Mouse (Mus musculus): ENCODE results near the gene Itgb1bp1. TPM values are rescaled to one million over a fixed set of nuclear protein-coding genes. Genes with fewer than 3 reads are reported as not detected.

The Itgb1bp1 gene
- 50.9 and 53.2 TPM in 2 replicates for polyA plus RNA-seq (2015; fragmentation: Nextera tagmentation; extraction: Ambion mirVana)

DNA sequence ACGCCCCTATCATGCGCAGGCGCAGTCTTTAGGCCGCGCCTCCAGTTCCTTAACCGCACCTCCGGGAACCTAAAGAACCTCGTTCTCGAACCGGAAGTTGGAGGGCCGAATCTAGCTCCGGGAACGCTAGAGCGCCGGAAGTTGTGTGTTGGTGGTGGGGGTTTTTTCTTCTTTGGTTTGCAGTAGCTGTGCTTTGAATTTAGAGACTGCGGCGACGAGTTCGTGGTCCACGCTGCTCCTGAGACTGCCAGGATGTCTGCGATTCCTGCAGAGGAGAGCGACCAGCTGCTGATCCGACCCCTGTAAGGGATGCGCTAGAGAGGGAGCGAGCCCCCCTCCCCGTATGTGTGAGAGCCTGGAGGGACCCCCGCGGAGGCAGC, at the start of gene Itgb1bp1:
Gene Itgb1bp1, minus strand, starts transcription at position 42 of the 380 bp plus-strand sequence.
- H3K27me3 ChIP-seq: no peaks in the 10 kb centered on the region
- H3K4me1 ChIP-seq: peaks cover 19% of the 10 kb centered on the region
- peak within 1 kb of the TSS; percentile 93 for H3K9ac ChIP-seq
- H3K9me3 ChIP-seq: no peaks in the 10 kb centered on the region
- peaks cover 19% of the 10 kb centered on the region for H3K36me3 ChIP-seq
- ATAC-seq (ENCODE audit: insufficient number of reproducible peaks, insufficient read depth, low FRiP score, low TSS enrichment, low read depth): peak; percentile 95
- peak within 1 kb of the TSS; percentile 96 for H3K27ac ChIP-seq
- under 1% methylated on average over 28 of the region's 28 CpGs for WGBS
- peak within 1 kb of the TSS; percentile 83 for H3K4me3 ChIP-seq
- H3K4me2 ChIP-seq: peak within 1 kb of the TSS; percentile 76

DNA sequence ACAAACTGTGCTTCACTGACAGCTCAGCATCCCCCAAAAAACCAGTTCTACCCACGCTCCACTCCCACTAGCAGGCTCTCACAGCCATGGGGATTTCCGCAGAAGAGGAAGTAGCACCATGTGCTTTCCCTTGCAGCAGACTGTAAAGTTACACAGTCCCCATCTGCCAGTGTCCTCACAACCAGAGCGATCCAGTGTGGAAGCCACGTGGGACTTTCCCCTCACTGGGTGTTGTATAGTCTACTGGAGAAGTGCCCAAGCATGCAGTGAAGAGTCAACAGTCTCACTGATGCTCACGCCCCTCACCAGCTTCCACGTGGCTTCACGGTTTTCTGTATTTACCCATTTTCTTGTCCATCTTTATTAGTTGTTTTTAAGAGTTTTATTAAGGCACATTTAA, 49.8 kb upstream of the Itgb1bp1 start:
- no peak overlapping the region for H3K4me3 ChIP-seq
- no peak overlapping the region for H3K9ac ChIP-seq
- H3K9me3 ChIP-seq: no peaks in the 10 kb centered on the region
- peaks cover 83% of the 10 kb centered on the region for H3K36me3 ChIP-seq
- H3K4me2 ChIP-seq: no peak overlapping the region
- no peaks in the 10 kb centered on the region for H3K4me1 ChIP-seq
- WGBS: 92% methylated on average over 7 of the region's 7 CpGs
- no peak for ATAC-seq (ENCODE audit: insufficient number of reproducible peaks, insufficient read depth, low FRiP score, low TSS enrichment, low read depth)
- no peak overlapping the region for H3K27ac ChIP-seq
- H3K27me3 ChIP-seq: no peaks in the 10 kb centered on the region

- no peaks in the 10 kb centered on the region for H3K9me3 ChIP-seq
- no peak overlapping the region for H3K9ac ChIP-seq
- no peak for ATAC-seq (ENCODE audit: insufficient number of reproducible peaks, insufficient read depth, low FRiP score, low TSS enrichment, low read depth)
- H3K36me3 ChIP-seq: peaks cover 80% of the 10 kb centered on the region
- no peak overlapping the region for H3K27ac ChIP-seq
- WGBS: 93% methylated on average over 5 of the region's 5 CpGs
- H3K4me3 ChIP-seq: no peak overlapping the region
- no peaks in the 10 kb centered on the region for H3K4me1 ChIP-seq
- no peak overlapping the region for H3K4me2 ChIP-seq
- no peaks in the 10 kb centered on the region for H3K27me3 ChIP-seq
Observed at GRCm38 (mm10) chr12:21333766-21334165, 47.7 kb upstream of the Itgb1bp1 start.

- Histone ChIP-seq H3K36me3 (peaks cover 80% of the 10 kb centered on the region), H3K9ac (no peak overlapping the region), H3K27ac (no peak overlapping the region), H3K4me2 (no peak overlapping the region), H3K9me3 (no peaks in the 10 kb centered on the region), H3K27me3 (no peaks in the 10 kb centered on the region), H3K4me1 (no peaks in the 10 kb centered on the region), H3K4me3 (no peak overlapping the region)
- ATAC-seq (ENCODE audit: insufficient number of reproducible peaks, insufficient read depth, low FRiP score, low TSS enrichment, low read depth): no peak
- 95% methylated on average over 7 of the region's 7 CpGs for WGBS
Observed at GRCm38 (mm10) chr12:21333021-21333420, 46.9 kb upstream of the Itgb1bp1 start.

DNA sequence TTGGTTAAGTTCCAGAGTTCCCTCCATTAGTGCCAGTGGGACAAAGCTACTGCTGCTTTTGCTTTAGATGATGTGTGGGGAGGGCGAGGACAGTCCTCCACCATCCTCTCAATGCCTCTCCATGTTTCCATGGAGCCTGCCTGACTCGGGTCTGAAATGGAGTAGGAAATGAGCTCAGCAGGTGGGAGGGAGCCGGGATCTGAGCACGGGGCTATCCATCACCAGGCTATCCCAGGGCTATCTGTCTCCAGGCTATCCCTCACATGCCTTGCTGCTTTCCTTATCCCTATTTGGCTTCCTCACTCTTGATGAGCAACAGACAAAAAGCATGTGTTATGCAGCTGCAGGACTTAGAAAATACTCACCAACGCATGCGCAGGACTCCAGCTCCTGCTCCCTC, 45.6 kb upstream of the Itgb1bp1 start:
- H3K36me3 ChIP-seq: peaks cover 87% of the 10 kb centered on the region
- H3K4me3 ChIP-seq: no peak overlapping the region
- no peaks in the 10 kb centered on the region for H3K27me3 ChIP-seq
- WGBS: 81% methylated on average over 6 of the region's 6 CpGs
- ATAC-seq (ENCODE audit: insufficient number of reproducible peaks, insufficient read depth, low FRiP score, low TSS enrichment, low read depth): no peak
- no peaks in the 10 kb centered on the region for H3K9me3 ChIP-seq
- H3K4me1 ChIP-seq: no peaks in the 10 kb centered on the region
- no peak overlapping the region for H3K4me2 ChIP-seq
- H3K27ac ChIP-seq: no peak overlapping the region
- no peak overlapping the region for H3K9ac ChIP-seq

- ATAC-seq (ENCODE audit: insufficient number of reproducible peaks, insufficient read depth, low FRiP score, low TSS enrichment, low read depth): no peak
- Histone ChIP-seq H3K27me3 (no peaks in the 10 kb centered on the region), H3K9ac (no peak overlapping the region), H3K36me3 (peaks cover 87% of the 10 kb centered on the region), H3K4me1 (no peaks in the 10 kb centered on the region), H3K27ac (no peak overlapping the region), H3K9me3 (no peaks in the 10 kb centered on the region), H3K4me2 (no peak overlapping the region), H3K4me3 (no peak overlapping the region)
- 87% methylated on average over 10 of the region's 10 CpGs for WGBS
Observed at GRCm38 (mm10) chr12:21330961-21331576, 45.0 kb upstream of the Itgb1bp1 start.

GRCm38 (mm10) chr12:21329661-21330400, 43.7 kb upstream of the Itgb1bp1 start:
- H3K4me1 ChIP-seq: no peaks in the 10 kb centered on the region
- peaks cover 88% of the 10 kb centered on the region for H3K36me3 ChIP-seq
- whole genome bisulfite sequencing: 90% methylated on average over 9 of the region's 9 CpGs
- no peak for ATAC-seq (ENCODE audit: insufficient number of reproducible peaks, insufficient read depth, low FRiP score, low TSS enrichment, low read depth)
- H3K4me3 ChIP-seq: no peak overlapping the region
- H3K27ac ChIP-seq: no peak overlapping the region
- no peaks in the 10 kb centered on the region for H3K9me3 ChIP-seq
- H3K27me3 ChIP-seq: no peaks in the 10 kb centered on the region
- no peak overlapping the region for H3K9ac ChIP-seq
- no peak overlapping the region for H3K4me2 ChIP-seq

DNA sequence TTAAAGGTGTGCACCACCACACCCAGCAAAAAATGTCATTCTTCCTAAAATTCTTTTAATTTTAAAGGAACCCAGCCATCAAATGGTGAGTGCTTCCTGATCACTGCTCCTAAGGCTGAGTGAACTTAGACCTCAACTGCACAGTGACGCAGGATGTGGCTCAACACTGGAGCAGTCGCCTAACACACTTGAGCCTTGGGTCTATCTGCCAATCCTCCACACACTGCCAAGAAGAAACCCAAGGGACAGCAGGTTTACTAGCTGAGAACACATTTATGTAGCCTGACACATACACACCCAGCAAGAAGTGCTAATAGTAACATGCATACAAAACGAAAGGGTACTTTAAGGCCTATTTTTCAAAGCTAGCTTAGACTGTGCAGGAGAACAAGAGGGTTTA, 40.2 kb upstream of the Itgb1bp1 start:
- Histone ChIP-seq H3K4me1 (no peaks in the 10 kb centered on the region), H3K9ac (no peak overlapping the region), H3K27ac (no peak overlapping the region), H3K4me3 (no peak overlapping the region), H3K27me3 (no peaks in the 10 kb centered on the region), H3K36me3 (peaks cover 82% of the 10 kb centered on the region), H3K9me3 (no peaks in the 10 kb centered on the region), H3K4me2 (no peak overlapping the region)
- ATAC-seq (ENCODE audit: insufficient number of reproducible peaks, insufficient read depth, low FRiP score, low TSS enrichment, low read depth): no peak
- 93% methylated on average over 3 of the region's 3 CpGs for whole genome bisulfite sequencing

DNA sequence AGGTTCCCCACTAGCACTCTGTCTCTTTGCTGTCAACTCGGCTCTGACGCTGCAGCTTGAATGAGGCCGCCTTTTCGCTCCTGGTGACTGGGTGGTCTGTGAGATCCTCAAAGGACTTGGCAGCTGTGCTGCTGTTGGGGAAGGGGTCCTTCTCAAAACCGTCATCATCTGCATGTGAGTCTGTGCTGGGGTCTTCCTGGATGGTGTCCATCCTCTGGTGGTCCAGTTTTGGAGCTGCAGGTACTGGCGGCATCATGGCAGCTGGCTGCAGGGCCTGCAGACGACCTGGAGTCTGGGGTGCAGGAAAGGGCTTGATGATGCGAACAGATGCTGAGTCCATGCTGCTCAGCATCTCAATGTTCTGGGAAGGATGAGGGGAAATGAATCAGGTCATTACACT, 39.2 kb upstream of the Itgb1bp1 start:
- ATAC-seq (ENCODE audit: insufficient number of reproducible peaks, insufficient read depth, low FRiP score, low TSS enrichment, low read depth): no peak
- H3K9ac ChIP-seq: no peak overlapping the region
- peaks cover 84% of the 10 kb centered on the region for H3K36me3 ChIP-seq
- no peaks in the 10 kb centered on the region for H3K27me3 ChIP-seq
- no peak overlapping the region for H3K4me2 ChIP-seq
- 87% methylated on average over 8 of the region's 8 CpGs for WGBS
- no peak overlapping the region for H3K4me3 ChIP-seq
- no peaks in the 10 kb centered on the region for H3K4me1 ChIP-seq
- no peak overlapping the region for H3K27ac ChIP-seq
- H3K9me3 ChIP-seq: no peaks in the 10 kb centered on the region

DNA sequence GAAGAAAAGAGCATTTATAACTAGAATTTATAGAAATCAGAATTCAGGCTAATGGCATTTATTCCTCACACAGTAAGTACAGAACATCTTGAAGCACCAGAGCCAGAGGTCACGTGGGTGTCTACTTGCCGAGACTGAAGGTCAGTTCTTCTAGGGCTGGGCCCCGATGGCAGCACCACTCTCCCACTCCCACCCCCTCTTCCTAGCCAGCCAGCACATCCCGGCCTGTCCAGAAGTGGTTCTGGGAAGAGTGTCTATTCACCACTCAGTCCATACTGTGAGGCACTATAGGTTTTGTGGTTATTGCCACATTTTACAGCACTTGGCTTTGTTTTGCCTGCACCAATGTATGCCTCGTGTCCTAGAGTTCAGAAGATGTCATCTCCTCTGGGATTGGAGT, 38.0 kb upstream of the Itgb1bp1 start:
- Histone ChIP-seq H3K4me2 (no peak overlapping the region), H3K9me3 (no peaks in the 10 kb centered on the region), H3K9ac (no peak overlapping the region), H3K4me1 (no peaks in the 10 kb centered on the region), H3K27ac (no peak overlapping the region), H3K36me3 (peaks cover 79% of the 10 kb centered on the region), H3K4me3 (no peak overlapping the region), H3K27me3 (no peaks in the 10 kb centered on the region)
- ATAC-seq (ENCODE audit: insufficient number of reproducible peaks, insufficient read depth, low FRiP score, low TSS enrichment, low read depth): no peak
- 84% methylated on average over 5 of the region's 5 CpGs for whole genome bisulfite sequencing

- Histone ChIP-seq H3K4me2 (no peak overlapping the region), H3K4me1 (no peaks in the 10 kb centered on the region), H3K36me3 (peaks cover 77% of the 10 kb centered on the region), H3K27me3 (no peaks in the 10 kb centered on the region), H3K9ac (no peak overlapping the region), H3K4me3 (no peak overlapping the region), H3K27ac (no peak overlapping the region), H3K9me3 (no peaks in the 10 kb centered on the region)
- WGBS: 86% methylated on average over 9 of the region's 9 CpGs
- no peak for ATAC-seq (ENCODE audit: insufficient number of reproducible peaks, insufficient read depth, low FRiP score, low TSS enrichment, low read depth)
Observed at GRCm38 (mm10) chr12:21322856-21323255, 36.8 kb upstream of the Itgb1bp1 start.

GRCm38 (mm10) chr12:21322296-21322695, 36.2 kb upstream of the Itgb1bp1 start:
- H3K4me2 ChIP-seq: no peak overlapping the region
- WGBS: 92% methylated on average over 4 of the region's 4 CpGs
- ATAC-seq (ENCODE audit: insufficient number of reproducible peaks, insufficient read depth, low FRiP score, low TSS enrichment, low read depth): no peak

More at GRCm38 (mm10) chr12:21322296-21322695, 36.2 kb upstream of the Itgb1bp1 start:
- no peaks in the 10 kb centered on the region for H3K27me3 ChIP-seq
- no peaks in the 10 kb centered on the region for H3K9me3 ChIP-seq
- no peak overlapping the region for H3K27ac ChIP-seq
- peaks cover 71% of the 10 kb centered on the region for H3K36me3 ChIP-seq
- no peak overlapping the region for H3K9ac ChIP-seq
- peaks cover 3% of the 10 kb centered on the region for H3K4me1 ChIP-seq
- no peak overlapping the region for H3K4me3 ChIP-seq

Data from embryonic facial prominence, embryonic 13.5 days (tissue).